Mouse (Mus musculus) neural tube, embryonic 13.5 days (tissue): ENCODE data around the gene Rap1gap. TPM values are rescaled to one million over a fixed set of nuclear protein-coding genes. Genes with fewer than 3 reads are reported as not detected.

Source experiments
- ATAC-seq: fragments of 200-750 bp; cut with Nextera tagmentation; 2 replicates; pipeline ENCODE4 v1.8.0; 2017; ENCODE audit warnings: low read depth, mild to moderate bottlenecking, moderate TSS enrichment, moderate library complexity
- H3K27ac ChIP-seq: fragments of 300-500 bp; sonication (generic); replicated peaks from 2 replicates; pipeline ENCODE4 v1.5.1; 2015; ENCODE audit warnings: moderate library complexity, mild to moderate bottlenecking, inconsistent platforms
- H3K27me3 ChIP-seq: fragments of 300-500 bp; sonication (generic); 2 replicates; pipeline ENCODE4 v1.6.1; 2015; ENCODE audit warnings: mild to moderate bottlenecking, inconsistent platforms
- H3K36me3 ChIP-seq: fragments of 300-500 bp; sonication (generic); 2 replicates; pipeline ENCODE4 v1.6.1; 2015; ENCODE audit warnings: mild to moderate bottlenecking, inconsistent platforms
- H3K4me1 ChIP-seq: fragments of 300-500 bp; sonication (generic); replicated peaks from 2 replicates; pipeline ENCODE4 v1.6.1; 2015; ENCODE audit warnings: inconsistent platforms
- H3K4me2 ChIP-seq: fragments of 300-500 bp; sonication (generic); 2 replicates; pipeline ENCODE4 v1.6.1; 2015; ENCODE audit warnings: inconsistent platforms, mild to moderate bottlenecking, moderate library complexity
- H3K4me3 ChIP-seq: fragments of 300-500 bp; sonication (generic); 2 replicates; pipeline ENCODE4 v1.5.1; 2015; ENCODE audit warnings: mild to moderate bottlenecking, inconsistent platforms
- H3K9ac ChIP-seq: fragments of 300-500 bp; sonication (generic); 2 replicates; pipeline ENCODE4 v1.6.1; 2015; ENCODE audit warnings: moderate library complexity, mild to moderate bottlenecking, inconsistent platforms
- H3K9me3 ChIP-seq: fragments of 300-500 bp; sonication (generic); 2 replicates; pipeline ENCODE4 v1.6.1; 2016; ENCODE audit warnings: inconsistent platforms
- WGBS: fragments of 180-500 bp; shearing (Covaris S2); methylation state at CpG from one replicate; pipeline ENCODE4 v1.1.7; 2015; 5-methylcytosine and 5-hydroxymethylcytosine counted together
- polyA plus RNA-seq: library from polyadenylated mRNA; unstranded; fragments of >200 nt; fragmentation: Nextera tagmentation; extraction: Ambion mirVana; gene quantifications from 2 replicates; pipeline ENCODE4 v1.2.1, GENCODE M21; 2015

Rap1gap gene
- polyA plus RNA-seq, 1 experiment from 2014 or later = 51.2 TPM

GRCm38 (mm10) chr4:137763920-137764495 lies 99.5 kb downstream of the Rap1gap start:
- peaks cover 33% of the 10 kb centered on the region for H3K4me1 ChIP-seq
- no peak overlapping the region for H3K27ac ChIP-seq
- H3K27me3 ChIP-seq = no peaks in the 10 kb centered on the region
- WGBS = 71% methylated on average over 8 of the region's 8 CpGs
- no peaks in the 10 kb centered on the region for H3K9me3 ChIP-seq
- H3K4me2 ChIP-seq = no peak overlapping the region
- no peak overlapping the region for H3K9ac ChIP-seq
- ATAC-seq = no peak
- no peaks in the 10 kb centered on the region for H3K36me3 ChIP-seq
- H3K4me3 ChIP-seq = no peak overlapping the region

DNA sequence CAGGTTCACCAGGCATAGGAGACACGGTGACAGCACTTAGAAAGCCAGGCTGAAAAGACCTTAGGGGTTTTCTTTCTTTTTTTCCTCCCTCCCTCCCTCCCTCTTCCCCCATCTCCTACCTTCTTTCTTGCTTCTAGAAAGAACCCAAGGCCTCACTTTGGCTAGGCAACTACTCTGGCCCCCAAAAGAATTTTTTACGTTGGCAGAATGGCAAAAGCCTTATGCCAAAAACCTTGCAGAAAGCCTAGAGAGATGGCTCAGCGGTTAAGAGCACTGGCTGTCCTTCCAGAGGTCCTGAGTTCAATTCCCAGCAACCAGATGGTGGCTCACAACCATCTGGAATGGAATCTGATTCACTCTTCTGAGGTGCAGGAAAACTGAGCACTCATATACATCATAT lies 100.1 kb downstream of the Rap1gap start:
- Histone ChIP-seq H3K4me1 (peaks cover 35% of the 10 kb centered on the region), H3K4me3 (no peak overlapping the region), H3K9ac (no peak overlapping the region), H3K36me3 (no peaks in the 10 kb centered on the region), H3K27ac (peak overlapping the region; percentile 84), H3K4me2 (no peak overlapping the region), H3K27me3 (no peaks in the 10 kb centered on the region), H3K9me3 (no peaks in the 10 kb centered on the region)
- 78% methylated on average over 3 of the region's 3 CpGs for WGBS
- ATAC-seq = no peak

- 31% methylated on average over 7 of the region's 7 CpGs for whole genome bisulfite sequencing
- peak overlapping the region; percentile 84 for H3K27ac ChIP-seq
- H3K27me3 ChIP-seq = no peaks in the 10 kb centered on the region
- peak; percentile 92 for ATAC-seq
- no peaks in the 10 kb centered on the region for H3K9me3 ChIP-seq
- no peaks in the 10 kb centered on the region for H3K36me3 ChIP-seq
- no peak overlapping the region for H3K4me3 ChIP-seq
- H3K4me1 ChIP-seq = peaks cover 41% of the 10 kb centered on the region
- no peak overlapping the region for H3K9ac ChIP-seq
- no peak overlapping the region for H3K4me2 ChIP-seq
Measured at GRCm38 (mm10) chr4:137765554-137765971, 101.0 kb downstream of the Rap1gap start.

- no peak overlapping the region for H3K4me2 ChIP-seq
- H3K27ac ChIP-seq = peak overlapping the region; percentile 84
- H3K27me3 ChIP-seq = no peaks in the 10 kb centered on the region
- 45% methylated on average over 5 of the region's 5 CpGs for WGBS
- ATAC-seq = no peak
- H3K9ac ChIP-seq = no peak overlapping the region
- no peaks in the 10 kb centered on the region for H3K36me3 ChIP-seq
- peaks cover 41% of the 10 kb centered on the region for H3K4me1 ChIP-seq
- H3K9me3 ChIP-seq = no peaks in the 10 kb centered on the region
- no peak overlapping the region for H3K4me3 ChIP-seq
Measured at GRCm38 (mm10) chr4:137766365-137766764, 101.8 kb downstream of the Rap1gap start.

GRCm38 (mm10) chr4:137768381-137768780 lies 103.9 kb downstream of the Rap1gap start:
- Histone ChIP-seq H3K27ac (no peak overlapping the region), H3K4me1 (peaks cover 47% of the 10 kb centered on the region), H3K27me3 (no peaks in the 10 kb centered on the region), H3K4me3 (no peak overlapping the region), H3K9ac (no peak overlapping the region), H3K36me3 (no peaks in the 10 kb centered on the region), H3K9me3 (no peaks in the 10 kb centered on the region), H3K4me2 (no peak overlapping the region)
- WGBS = 61% methylated on average over 5 of the region's 5 CpGs
- no peak for ATAC-seq

DNA sequence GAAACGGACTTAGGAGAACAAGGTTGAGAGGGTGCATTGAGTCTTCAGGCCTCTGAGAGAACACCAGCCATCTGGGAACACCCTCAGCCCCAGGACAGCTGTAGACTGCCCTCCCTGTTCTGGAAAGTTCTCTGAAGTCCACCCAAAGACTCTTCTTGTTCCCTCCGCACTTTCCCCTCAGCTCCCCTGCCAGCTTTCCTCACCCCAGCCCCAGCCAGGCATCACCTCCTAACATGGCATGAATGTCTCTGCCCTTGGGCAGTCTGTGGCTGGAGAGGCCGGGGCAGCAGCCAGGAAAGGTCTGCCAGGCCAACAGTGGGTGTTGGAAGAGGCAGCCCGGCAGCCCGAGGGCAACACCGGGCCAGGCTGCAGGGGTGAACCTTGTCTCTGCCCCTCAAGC lies 104.3 kb downstream of the Rap1gap start:
- ATAC-seq = no peak
- H3K36me3 ChIP-seq = no peaks in the 10 kb centered on the region

GRCm38 (mm10) chr4:137769635-137770034 lies 105.1 kb downstream of the Rap1gap start:
- Histone ChIP-seq H3K4me3 (no peak overlapping the region), H3K36me3 (no peaks in the 10 kb centered on the region), H3K9ac (no peak overlapping the region)

More for the DNA sequence above, 104.3 kb downstream of the Rap1gap start:
- H3K4me1 ChIP-seq = peaks cover 52% of the 10 kb centered on the region
- no peaks in the 10 kb centered on the region for H3K27me3 ChIP-seq
- no peak overlapping the region for H3K4me3 ChIP-seq
- no peak overlapping the region for H3K4me2 ChIP-seq
- H3K27ac ChIP-seq = no peak overlapping the region
- no peaks in the 10 kb centered on the region for H3K9me3 ChIP-seq
- H3K9ac ChIP-seq = no peak overlapping the region
- 82% methylated on average over 6 of the region's 6 CpGs for WGBS

DNA sequence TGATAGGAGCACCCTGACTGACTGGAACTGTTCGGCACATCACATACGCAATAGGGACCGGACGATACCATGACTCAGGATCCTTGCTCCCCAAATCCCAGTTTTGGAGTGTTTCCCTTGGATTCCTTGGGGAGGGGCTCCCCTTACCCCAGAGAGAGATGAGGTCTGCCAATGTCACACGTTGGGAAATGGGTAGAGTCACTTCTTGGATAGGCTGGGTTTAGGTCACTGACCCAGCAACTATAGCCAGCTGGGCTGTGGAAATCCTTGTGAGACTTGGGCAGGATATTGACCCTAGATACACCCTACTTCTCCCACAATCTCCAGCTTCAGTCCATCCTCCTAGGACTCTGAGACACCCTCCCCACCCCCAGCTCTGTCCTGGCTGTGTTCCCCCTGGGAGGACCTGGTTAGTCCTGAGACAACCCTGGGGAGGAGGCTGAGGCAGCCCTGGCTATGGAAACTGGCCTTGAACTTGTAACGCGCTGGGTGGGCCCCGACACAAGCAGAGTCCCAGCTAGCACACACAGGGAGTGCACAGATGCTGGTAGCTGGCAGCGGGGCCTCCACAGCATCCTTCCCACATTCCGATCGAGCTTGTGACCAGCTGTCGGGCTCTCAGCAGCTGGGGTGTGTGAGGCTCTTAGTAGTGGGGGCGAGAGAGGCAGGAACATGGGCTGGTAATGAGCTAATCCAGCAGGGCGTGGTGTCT lies 106.5 kb downstream of the Rap1gap start:
- 69% methylated on average over 14 of the region's 14 CpGs for WGBS
- no peak for ATAC-seq

More at GRCm38 (mm10) chr4:137769635-137770034, 105.1 kb downstream of the Rap1gap start:
- H3K4me2 ChIP-seq = no peak overlapping the region
- ATAC-seq = no peak
- H3K4me1 ChIP-seq = peaks cover 52% of the 10 kb centered on the region
- H3K27ac ChIP-seq = no peak overlapping the region
- 59% methylated on average over 7 of the region's 7 CpGs for WGBS
- H3K27me3 ChIP-seq = no peaks in the 10 kb centered on the region
- H3K9me3 ChIP-seq = no peaks in the 10 kb centered on the region

DNA sequence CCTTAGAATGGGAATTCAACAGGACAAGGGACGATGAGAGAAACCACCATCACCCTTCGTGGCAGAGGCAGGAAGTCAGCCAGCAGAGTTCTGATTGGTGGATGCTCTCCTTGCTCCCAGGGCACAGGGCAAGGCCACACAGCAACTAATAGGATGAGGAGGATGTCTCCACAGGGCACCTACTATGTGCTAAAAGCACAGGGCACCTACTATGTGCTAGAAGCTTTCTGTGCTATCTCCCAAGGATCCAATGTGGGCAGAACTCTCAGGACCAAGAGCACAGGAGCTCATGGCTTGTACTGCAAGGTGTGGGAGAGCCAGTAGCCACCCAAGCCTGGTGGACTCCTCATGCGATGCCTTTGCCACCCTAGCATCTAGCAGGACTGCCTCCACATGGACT lies 107.2 kb downstream of the Rap1gap start:
- ATAC-seq = no peak
- Histone ChIP-seq H3K27ac (no peak overlapping the region), H3K4me2 (no peak overlapping the region), H3K4me3 (no peak overlapping the region), H3K9me3 (no peaks in the 10 kb centered on the region), H3K4me1 (peaks cover 33% of the 10 kb centered on the region), H3K36me3 (no peaks in the 10 kb centered on the region), H3K27me3 (no peaks in the 10 kb centered on the region), H3K9ac (no peak overlapping the region)
- 81% methylated on average over 3 of the region's 3 CpGs for WGBS

More for the DNA sequence above, 106.5 kb downstream of the Rap1gap start:
- no peaks in the 10 kb centered on the region for H3K36me3 ChIP-seq
- H3K9me3 ChIP-seq = no peaks in the 10 kb centered on the region
- H3K27ac ChIP-seq = no peak overlapping the region
- H3K27me3 ChIP-seq = no peaks in the 10 kb centered on the region
- no peak overlapping the region for H3K4me3 ChIP-seq
- H3K9ac ChIP-seq = no peak overlapping the region
- H3K4me2 ChIP-seq = no peak overlapping the region
- peaks cover 37% of the 10 kb centered on the region for H3K4me1 ChIP-seq

GRCm38 (mm10) chr4:137772438-137773056 lies 108.0 kb downstream of the Rap1gap start:
- Histone ChIP-seq H3K27me3 (no peaks in the 10 kb centered on the region), H3K4me3 (no peak overlapping the region), H3K36me3 (no peaks in the 10 kb centered on the region), H3K9ac (no peak overlapping the region), H3K4me1 (peaks cover 33% of the 10 kb centered on the region), H3K27ac (no peak overlapping the region), H3K4me2 (no peak overlapping the region), H3K9me3 (no peaks in the 10 kb centered on the region)
- WGBS = 87% methylated on average over 16 of the region's 16 CpGs
- ATAC-seq = no peak

DNA sequence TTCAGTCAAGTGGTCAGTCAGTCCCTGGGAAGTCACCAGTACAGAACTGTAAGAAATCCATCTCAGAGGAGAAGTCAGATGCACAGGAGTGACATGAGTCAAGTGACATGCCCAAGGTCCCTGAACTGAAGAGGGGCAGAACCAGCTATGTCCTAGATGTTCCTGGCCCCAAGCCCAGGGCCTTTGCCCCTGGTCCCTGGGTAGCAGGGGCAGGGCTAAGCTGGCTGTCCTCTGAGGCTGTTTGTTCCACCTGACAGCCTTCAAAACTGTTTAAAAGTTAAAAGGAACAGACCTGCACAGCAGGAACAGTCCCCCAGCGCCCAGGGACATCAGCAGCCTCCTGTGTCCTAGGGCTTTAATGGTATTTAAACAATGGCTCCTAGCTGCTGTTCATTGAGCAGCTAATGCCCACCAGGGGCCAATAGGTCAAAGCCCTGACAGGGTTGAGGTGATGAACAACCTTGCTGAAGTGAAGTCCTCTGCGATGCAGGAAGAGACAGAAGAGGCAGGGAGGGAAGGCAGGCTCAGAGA lies 108.9 kb downstream of the Rap1gap start:
- Histone ChIP-seq H3K27ac (peak overlapping the region; percentile 34; the same call in 1 of the 2 replicates), H3K36me3 (no peaks in the 10 kb centered on the region), H3K4me1 (peaks cover 29% of the 10 kb centered on the region), H3K9ac (no peak overlapping the region), H3K4me2 (no peak overlapping the region), H3K27me3 (no peaks in the 10 kb centered on the region), H3K4me3 (no peak overlapping the region), H3K9me3 (no peaks in the 10 kb centered on the region)
- 2% methylated on average over 2 of the region's 2 CpGs for WGBS
- ATAC-seq = 0 out of 2 replicates have a peak, but pooled peaks have one; percentile 14

DNA sequence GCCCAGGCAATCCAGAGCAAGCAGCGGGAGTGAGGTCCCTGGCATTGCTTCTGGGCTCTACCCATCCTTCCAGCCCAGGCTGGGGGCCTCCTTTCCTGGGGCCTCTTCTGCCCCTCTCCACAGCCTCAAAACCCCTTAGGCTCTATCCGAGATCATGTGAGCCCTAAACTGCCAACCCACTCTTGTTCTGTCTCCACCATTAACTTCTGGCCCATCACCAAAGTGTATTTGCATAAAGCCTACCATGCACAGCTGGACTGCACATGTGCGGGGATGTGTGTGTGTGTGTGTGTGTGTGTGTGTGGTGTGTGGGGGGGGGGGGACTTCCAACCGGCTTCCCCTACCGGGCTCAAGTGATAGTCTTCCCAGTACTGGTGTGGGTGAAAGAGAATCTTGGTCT lies 109.5 kb downstream of the Rap1gap start:
- H3K27me3 ChIP-seq = no peaks in the 10 kb centered on the region
- no peak overlapping the region for H3K4me2 ChIP-seq
- H3K4me3 ChIP-seq = no peak overlapping the region
- 40% methylated on average over 5 of the region's 5 CpGs for WGBS
- H3K9ac ChIP-seq = no peak overlapping the region
- H3K36me3 ChIP-seq = no peaks in the 10 kb centered on the region
- H3K27ac ChIP-seq = peak overlapping the region; percentile 34; the same call in 1 of the 2 replicates
- 0 out of 2 replicates have a peak, but pooled peaks have one; percentile 34 for ATAC-seq
- no peaks in the 10 kb centered on the region for H3K9me3 ChIP-seq
- H3K4me1 ChIP-seq = peaks cover 31% of the 10 kb centered on the region
